Mouse (Mus musculus): ENCODE results near the gene Nfix. TPM values are rescaled to one million over a fixed set of nuclear protein-coding genes. Genes with fewer than 3 reads are reported as not detected.

The Nfix gene
- polyA plus RNA-seq, 1 experiment from 2014 or later = 2.8 TPM

DNA sequence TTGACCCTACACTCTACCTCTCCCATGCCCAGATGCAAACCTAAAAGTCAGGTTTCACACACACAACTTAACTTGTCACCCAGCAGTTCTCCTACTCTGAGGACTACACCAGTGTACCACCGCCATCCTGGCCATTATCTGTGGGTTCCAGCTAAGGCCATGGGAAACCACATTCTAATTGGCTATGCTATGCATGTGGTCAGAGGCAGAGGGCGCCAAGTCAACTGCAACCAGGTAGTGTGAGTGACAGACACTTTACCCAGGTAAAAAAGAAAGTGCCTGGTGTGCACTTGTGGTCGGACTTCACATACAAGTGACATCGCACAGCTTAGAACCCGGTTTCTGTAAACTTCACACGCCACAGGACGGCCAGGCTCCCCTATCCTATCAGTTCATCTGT is 41.0 kb downstream of the Nfix start:
- Histone ChIP-seq H3K4me2 (no peak overlapping the region), H3K27me3 (peaks cover 14% of the 10 kb centered on the region), H3K36me3 (replicated peaks) (no peaks in the 10 kb centered on the region), H3K9ac (no peak overlapping the region), H3K27ac (replicated peaks) (no peak overlapping the region), H3K4me3 (replicated peaks) (no peak overlapping the region), H3K9me3 (replicated peaks) (no peaks in the 10 kb centered on the region), H3K4me1 (replicated peaks) (no peaks in the 10 kb centered on the region)
- 53% methylated on average over 7 of the region's 7 CpGs for WGBS (ENCODE audit: insufficient replicate concordance)
- ATAC-seq (ENCODE audit: insufficient read depth) = no peak

GRCm38 (mm10) chr8:84758308-84758707 is 41.8 kb downstream of the Nfix start:
- Histone ChIP-seq H3K9ac (no peak overlapping the region), H3K4me1 (replicated peaks) (no peaks in the 10 kb centered on the region), H3K27me3 (peaks cover 9% of the 10 kb centered on the region), H3K27ac (replicated peaks) (no peak overlapping the region), H3K4me2 (no peak overlapping the region), H3K9me3 (replicated peaks) (no peaks in the 10 kb centered on the region), H3K36me3 (replicated peaks) (no peaks in the 10 kb centered on the region), H3K4me3 (replicated peaks) (no peak overlapping the region)
- WGBS (ENCODE audit: insufficient replicate concordance) = 76% methylated on average over 3 of the region's 3 CpGs
- no peak for ATAC-seq (ENCODE audit: insufficient read depth)

GRCm38 (mm10) chr8:84757501-84757900 is 42.6 kb downstream of the Nfix start:
- Histone ChIP-seq H3K27me3 (peaks cover 4% of the 10 kb centered on the region; the same call in 1 of the 2 replicates), H3K9ac (no peak overlapping the region)
- ATAC-seq (ENCODE audit: insufficient read depth) = no peak

DNA sequence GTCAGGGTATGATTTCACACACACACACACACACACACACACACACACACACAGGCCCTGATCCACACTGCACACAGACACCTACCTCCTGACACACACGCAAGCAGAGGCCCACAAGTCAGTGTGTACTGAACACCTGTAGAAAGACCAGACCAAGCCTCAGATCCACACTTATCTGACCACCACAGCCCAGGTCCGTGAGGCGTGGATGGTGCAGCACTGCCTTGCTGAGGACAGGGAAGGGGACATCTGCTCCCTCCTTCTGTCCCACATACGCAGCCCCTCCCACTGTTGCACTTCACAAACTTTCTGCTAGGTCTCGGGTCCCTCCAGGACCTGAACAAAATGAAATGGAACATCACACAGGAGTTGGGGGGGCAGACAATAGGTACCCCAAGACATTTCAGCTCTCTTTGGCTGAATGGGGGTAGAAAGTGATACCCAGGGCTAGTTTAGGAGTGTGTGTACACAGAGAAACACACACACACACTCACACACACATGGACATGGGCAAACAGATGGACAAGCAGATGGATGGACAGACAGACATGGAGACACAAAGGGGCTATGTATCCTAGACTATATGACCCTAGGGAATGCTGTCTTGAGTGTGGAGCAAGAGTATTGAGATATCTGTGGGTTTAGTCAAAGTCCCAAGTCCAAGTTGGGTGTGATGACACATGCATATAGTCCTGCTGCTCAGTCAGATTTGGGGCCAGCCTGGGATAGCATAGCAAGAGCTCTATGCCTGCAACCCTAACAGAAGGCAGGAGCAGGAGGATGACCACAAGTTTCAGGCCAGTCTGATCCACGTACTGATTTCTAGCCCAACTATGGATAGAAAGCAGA is 47.2 kb downstream of the Nfix start:
- Histone ChIP-seq H3K4me3 (replicated peaks) (no peak overlapping the region), H3K9ac (no peak overlapping the region), H3K27ac (replicated peaks) (no peak overlapping the region), H3K9me3 (replicated peaks) (no peaks in the 10 kb centered on the region), H3K27me3 (peaks cover 10% of the 10 kb centered on the region; the same call in 1 of the 2 replicates), H3K36me3 (replicated peaks) (no peaks in the 10 kb centered on the region), H3K4me2 (no peak overlapping the region), H3K4me1 (replicated peaks) (peaks cover 16% of the 10 kb centered on the region)
- 0 out of 2 replicates have a peak, but pooled peaks have one; percentile 18 for ATAC-seq (ENCODE audit: insufficient read depth)
- WGBS (ENCODE audit: insufficient replicate concordance) = 50% methylated on average over 6 of the region's 6 CpGs

More at GRCm38 (mm10) chr8:84757501-84757900, 42.6 kb downstream of the Nfix start:
- Histone ChIP-seq H3K4me3 (replicated peaks) (no peak overlapping the region), H3K27ac (replicated peaks) (no peak overlapping the region), H3K9me3 (replicated peaks) (no peaks in the 10 kb centered on the region), H3K36me3 (replicated peaks) (no peaks in the 10 kb centered on the region), H3K4me2 (no peak overlapping the region), H3K4me1 (replicated peaks) (peaks cover 4% of the 10 kb centered on the region)
- WGBS (ENCODE audit: insufficient replicate concordance) = 64% methylated on average over 5 of the region's 5 CpGs

GRCm38 (mm10) chr8:84749519-84749918 is 50.6 kb downstream of the Nfix start:
- Histone ChIP-seq H3K9me3 (replicated peaks) (no peaks in the 10 kb centered on the region), H3K27ac (replicated peaks) (no peak overlapping the region), H3K4me3 (replicated peaks) (no peak overlapping the region), H3K4me2 (no peak overlapping the region), H3K27me3 (peaks cover 23% of the 10 kb centered on the region; the same call in 1 of the 2 replicates), H3K36me3 (replicated peaks) (no peaks in the 10 kb centered on the region), H3K9ac (no peak overlapping the region), H3K4me1 (replicated peaks) (peaks cover 36% of the 10 kb centered on the region)
- ATAC-seq (ENCODE audit: insufficient read depth) = no peak
- whole genome bisulfite sequencing (ENCODE audit: insufficient replicate concordance) = 79% methylated on average over 16 of the region's 16 CpGs

GRCm38 (mm10) chr8:84745032-84745925 is 54.9 kb downstream of the Nfix start:
- Histone ChIP-seq H3K27me3 (peaks cover 50% of the 10 kb centered on the region), H3K4me2 (peak overlapping the region; percentile 25), H3K9me3 (replicated peaks) (no peaks in the 10 kb centered on the region), H3K9ac (no peak overlapping the region), H3K36me3 (replicated peaks) (no peaks in the 10 kb centered on the region), H3K4me3 (replicated peaks) (no peak overlapping the region), H3K4me1 (replicated peaks) (peaks cover 61% of the 10 kb centered on the region), H3K27ac (replicated peaks) (no peak overlapping the region)
- peak; percentile 43 for ATAC-seq (ENCODE audit: insufficient read depth)
- 26% methylated on average over 17 of the region's 17 CpGs for WGBS (ENCODE audit: insufficient replicate concordance)

- H3K4me1 ChIP-seq (replicated peaks) = peaks cover 67% of the 10 kb centered on the region
- peaks cover 62% of the 10 kb centered on the region for H3K27me3 ChIP-seq
- H3K4me2 ChIP-seq = peak overlapping the region; percentile 10
- H3K9ac ChIP-seq = no peak overlapping the region
- peak; percentile 35; the same call in 1 of the 2 replicates for ATAC-seq (ENCODE audit: insufficient read depth)
- H3K27ac ChIP-seq (replicated peaks) = 0 out of 2 replicates have a peak overlapping the region, but pooled peaks have one; percentile 9
- H3K4me3 ChIP-seq (replicated peaks) = no peak overlapping the region
- WGBS (ENCODE audit: insufficient replicate concordance) = 37% methylated on average over 16 of the region's 17 CpGs
- no peaks in the 10 kb centered on the region for H3K36me3 ChIP-seq (replicated peaks)
- H3K9me3 ChIP-seq (replicated peaks) = no peaks in the 10 kb centered on the region
These were observed 56.4 kb downstream of the Nfix start for GRCm38 (mm10) chr8:84743517-84744420.

- no peak for ATAC-seq (ENCODE audit: insufficient read depth)
- Histone ChIP-seq H3K27me3 (peaks cover 68% of the 10 kb centered on the region), H3K36me3 (replicated peaks) (no peaks in the 10 kb centered on the region), H3K4me3 (replicated peaks) (no peak overlapping the region), H3K4me2 (peak overlapping the region; percentile 25), H3K27ac (replicated peaks) (no peak overlapping the region), H3K9me3 (replicated peaks) (no peaks in the 10 kb centered on the region), H3K9ac (no peak overlapping the region), H3K4me1 (replicated peaks) (peaks cover 74% of the 10 kb centered on the region)
- 39% methylated on average over 10 of the region's 10 CpGs for WGBS (ENCODE audit: insufficient replicate concordance)
These were observed 57.1 kb downstream of the Nfix start for GRCm38 (mm10) chr8:84743054-84743415.

GRCm38 (mm10) chr8:84742171-84743053 is 57.7 kb downstream of the Nfix start:
- Histone ChIP-seq H3K4me1 (replicated peaks) (peaks cover 81% of the 10 kb centered on the region), H3K27ac (replicated peaks) (no peak overlapping the region), H3K9ac (no peak overlapping the region), H3K36me3 (replicated peaks) (no peaks in the 10 kb centered on the region), H3K4me2 (peak overlapping the region; percentile 25; the same call in 1 of the 2 replicates), H3K27me3 (peaks cover 68% of the 10 kb centered on the region), H3K4me3 (replicated peaks) (no peak overlapping the region), H3K9me3 (replicated peaks) (no peaks in the 10 kb centered on the region)
- no peak for ATAC-seq (ENCODE audit: insufficient read depth)
- WGBS (ENCODE audit: insufficient replicate concordance) = 56% methylated on average over 32 of the region's 32 CpGs
